Comparison of ENCODE assay signal across 14 mouse cellular contexts in the genomic region with DNA sequence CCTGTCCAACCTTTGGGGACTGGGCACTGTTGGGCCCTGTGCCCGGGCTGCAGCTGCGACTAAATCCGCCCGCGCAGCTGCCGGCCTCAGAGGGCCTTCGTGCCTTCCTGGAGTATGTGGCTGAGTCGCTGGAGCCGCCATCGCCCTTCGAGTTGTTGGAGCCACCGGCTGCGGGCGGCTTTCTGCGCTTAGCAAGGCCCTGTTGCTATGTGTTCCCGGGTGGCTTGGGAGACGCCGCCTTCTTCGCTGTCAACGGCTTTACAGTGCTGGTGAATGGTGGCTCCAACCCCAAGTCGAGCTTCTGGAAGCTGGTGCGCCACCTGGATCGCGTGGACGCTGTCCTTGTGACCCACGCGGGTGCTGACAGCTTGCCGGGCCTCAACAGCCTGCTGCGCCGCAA. TPM values are rescaled to one million over a fixed set of nuclear protein-coding genes. Genes with fewer than 3 reads are reported as not detected.
"Had no signal": no experiment of that assay in that cellular context is flagged by ENCODE, and none has a peak within 500 bp of the region (broad histone marks: within the 10 kb centered on the region; RNA-seq: fewer than 3 reads in every experiment).

No protein-coding gene starts in this region.

- H3K27me3 ChIP-seq: liver, embryonic 15.5 days; midbrain, embryonic 13.5 days had no signal

- H3K4me3 ChIP-seq: left cerebral cortex, adult 2 months; limb, embryonic 10.5 days; liver, embryonic 15.5 days; midbrain, embryonic 13.5 days had no signal

- H3K4me2 ChIP-seq: liver, embryonic 11.5 days; liver, embryonic 15.5 days; midbrain, embryonic 13.5 days had no signal

- ATAC-seq: lung, postnatal 0 days had no signal

- H3K9me3 ChIP-seq: limb, embryonic 10.5 days; liver, embryonic 15.5 days; midbrain, embryonic 13.5 days had no signal

- H3K4me1 ChIP-seq: limb, embryonic 10.5 days; midbrain, embryonic 13.5 days had no signal

- DNase-seq: kidney, postnatal 10 days; kidney, postnatal 4 days; lung, adult 2 months; lung, postnatal 36 days; right cerebral cortex, adult 18-20 months; right cerebral cortex, postnatal 25 days; thymus, adult 18-20 months; thymus, postnatal 14 days had no signal

- H3K9ac ChIP-seq: liver, embryonic 15.5 days; midbrain, embryonic 13.5 days had no signal

- H3K27ac ChIP-seq: left cerebral cortex, adult 2 months; limb, embryonic 10.5 days; liver, embryonic 15.5 days; midbrain, embryonic 13.5 days had no signal

RNA-seq across cellular contexts. Expression of gene Slc5a5, which starts 20.4 kb away (rescaled TPM):
- polyA plus RNA-seq: liver, embryonic 15.5 days had no signal
